Mouse (Mus musculus) heart, adult 2 months (tissue): ENCODE data around the gene Dpm3. TPM values are rescaled to one million over a fixed set of nuclear protein-coding genes. Genes with fewer than 3 reads are reported as not detected.

Experiments used
- DNase-seq, 2 experiments: peaks; one replicate each; pipeline ENCODE4 v3.0.0; 2021
- H3K27ac ChIP-seq: fragments of 200-600 bp; 2 replicates; pipeline ENCODE4 v1.8.1; 2022
- H3K27me3 ChIP-seq: fragments of 200-500 bp; 2 replicates; pipeline ENCODE4 v1.6.1; 2012; ENCODE audit warnings: mild to moderate bottlenecking, low read length, inconsistent platforms, mixed read lengths; ENCODE audit not compliant: control insufficient read depth, insufficient read depth
- H3K36me3 ChIP-seq: fragments of 200-500 bp; 2 replicates; pipeline ENCODE4 v1.6.1; 2012; ENCODE audit warnings: low read length, inconsistent platforms; ENCODE audit not compliant: control insufficient read depth, insufficient read depth
- H3K4me1 ChIP-seq: fragments of 200-500 bp; 2 replicates; pipeline ENCODE4 v1.6.1; 2011; ENCODE audit warnings: low read length; ENCODE audit not compliant: control insufficient read depth, insufficient read depth
- H3K4me3 ChIP-seq: fragments of 200-600 bp; 2 replicates; pipeline ENCODE4 v1.8.1; 2022
- H3K79me2 ChIP-seq: fragments of 200-500 bp; replicated peaks from 2 replicates; pipeline ENCODE4 v1.6.1; 2012; ENCODE audit warnings: mild to moderate bottlenecking, inconsistent platforms, low read length, moderate library complexity, mixed read lengths; ENCODE audit not compliant: control insufficient read depth, insufficient read depth
- H3K9ac ChIP-seq: fragments of 200-500 bp; 2 replicates; pipeline ENCODE4 v1.6.1; 2012; ENCODE audit warnings: low read depth, mild to moderate bottlenecking, control low read depth, inconsistent platforms, low read length, mixed read lengths
- CTCF ChIP-seq: fragments of 200-600 bp; IDR thresholded peaks from 2 replicates; pipeline ENCODE4 v1.8.1; 2022; ENCODE audit warnings: antibody characterized with exemption, mild to moderate bottlenecking, moderate library complexity
- EP300 ChIP-seq: fragments of 200-500 bp; IDR thresholded peaks from 2 replicates; pipeline ENCODE4 v1.6.1; 2011; ENCODE audit warnings: low read depth, low read length, control low read depth; ENCODE audit not compliant: insufficient read depth
- POLR2A ChIP-seq: fragments of 200-500 bp; IDR thresholded peaks from 2 replicates; pipeline ENCODE4 v1.6.1; 2011; ENCODE audit warnings: mild to moderate bottlenecking, low read depth, low read length, control low read depth; ENCODE audit not compliant: insufficient read depth
- WGBS: fragments of 180-500 bp; shearing (Covaris S2); methylation state at CpG from one replicate; pipeline ENCODE4 v1.1.7; 2018; 5-methylcytosine and 5-hydroxymethylcytosine counted together
- intact Hi-C: fragments of 180-260 bp; cut with DNase I; formaldehyde crosslinking; loops from one replicate; pipeline ENCODE4 v1.15.1; 2025
- polyA plus RNA-seq: library from polyadenylated mRNA; depleted of rRNA; stranded (reverse); fragments of >200 nt; gene quantifications from 2 replicates; pipeline ENCODE4 v1.2.3, GENCODE M21; 2012
- total RNA-seq, 2 experiments: library from RNA; stranded (reverse); gene quantifications; 2 replicates each; pipeline ENCODE4 v1.2.3; 2021

The Dpm3 gene
- total and polyA plus RNA-seq, 3 experiments: 54.3 to 160 (median 58.2) TPM

DNA sequence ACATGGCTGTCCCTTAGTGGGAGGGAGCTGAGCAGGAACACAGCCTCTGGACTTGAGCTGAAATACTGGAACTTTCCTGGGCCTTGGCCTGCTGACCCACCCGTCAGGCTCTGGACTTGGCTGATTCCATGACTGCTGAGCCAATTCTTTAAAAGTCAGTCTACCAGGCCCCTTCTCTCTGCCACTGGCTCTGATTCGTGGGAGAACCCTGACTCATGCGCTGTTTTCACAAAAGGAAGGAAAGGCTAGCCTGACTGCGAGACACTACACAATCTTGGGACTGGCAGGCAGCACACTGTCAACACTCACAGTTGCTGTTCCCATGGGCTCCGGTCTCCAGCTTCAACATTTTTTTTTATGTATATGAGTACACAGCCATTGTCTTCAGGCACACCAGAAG lies 3.0 kb upstream of the Dpm3 start:
- Histone ChIP-seq H3K27me3 (no peaks in the 10 kb centered on the region), H3K27ac (peak overlapping the region; percentile 23), H3K4me3 (no peak overlapping the region), H3K4me1 (peaks cover 9% of the 10 kb centered on the region), H3K9ac (no peak overlapping the region), H3K79me2 (no peaks in the 10 kb centered on the region), H3K36me3 (no peaks in the 10 kb centered on the region; the same call in 1 of the 2 replicates)
- TF ChIP-seq EP300 (no peak), POLR2A (peak; percentile 43; the same call in 1 of the 2 replicates)
- WGBS: 23% methylated on average over 5 of the region's 5 CpGs
- intact Hi-C loops: no loop called here
- DNase-seq: peak in 1 of 2 experiments; percentile 47

DNA sequence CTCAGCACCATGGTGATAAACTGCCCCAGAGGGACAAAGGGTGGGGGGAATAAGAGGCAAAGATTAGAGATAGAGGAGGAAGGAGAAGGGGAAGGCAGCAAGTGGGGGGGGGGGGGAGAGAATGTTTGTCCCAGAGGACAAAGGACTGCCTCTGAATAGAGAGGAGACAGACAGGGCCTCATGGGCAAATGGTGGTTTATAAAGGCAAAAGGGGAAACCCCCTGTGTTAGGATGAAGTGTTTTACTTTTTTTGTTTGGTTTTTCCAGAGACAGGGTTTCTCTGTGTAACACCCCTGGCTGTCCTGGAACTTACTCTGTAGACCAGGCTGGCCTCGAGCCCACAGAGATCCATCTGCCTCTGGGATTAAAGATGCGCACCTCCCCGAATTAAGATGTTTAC lies 1.1 kb downstream of the Dpm3 start:
- 88% methylated on average over 3 of the region's 3 CpGs for WGBS

DNA sequence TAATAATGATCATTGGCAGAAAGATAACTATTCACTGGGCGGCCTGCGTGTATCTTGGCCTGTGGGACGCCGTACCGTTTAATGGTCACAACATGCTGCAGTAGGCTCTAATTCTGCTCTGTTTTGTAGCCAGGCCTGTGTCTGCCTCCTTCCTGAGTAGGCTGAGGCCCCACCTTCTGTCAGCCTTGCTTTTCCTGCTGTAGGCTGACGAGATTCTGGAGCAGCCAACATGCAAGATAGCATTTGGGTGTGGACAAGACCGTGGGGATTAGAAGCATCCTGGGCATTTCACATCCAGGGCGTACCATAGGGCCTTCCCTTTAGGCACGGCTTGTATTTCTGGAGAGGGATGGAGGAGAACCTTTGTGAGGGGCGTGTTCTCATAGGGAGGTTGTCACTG lies 3.3 kb downstream of the Dpm3 start:
- no peak overlapping the region for H3K9ac ChIP-seq
- DNase-seq: peak; percentile 47 to 61
- no peaks in the 10 kb centered on the region for H3K27me3 ChIP-seq
- no peaks in the 10 kb centered on the region for H3K36me3 ChIP-seq
- peak overlapping the region; percentile 89 for H3K27ac ChIP-seq
- H3K79me2 ChIP-seq: peaks cover 2% of the 10 kb centered on the region
- 29% methylated on average over 10 of the region's 10 CpGs for WGBS
- no peak overlapping the region for H3K4me3 ChIP-seq
- H3K4me1 ChIP-seq: peaks cover 9% of the 10 kb centered on the region
- TF ChIP-seq EP300: peak; percentile 87
- peak; percentile 74 for TF ChIP-seq POLR2A
- TF ChIP-seq CTCF: no peak
- intact Hi-C loops: loop anchor here (2.0 kb wide), 1 partner anchor 14 kb away; no protein-coding TSS in a partner anchor

More for the DNA sequence above, 1.1 kb downstream of the Dpm3 start:
- DNase-seq: no peak
- Histone ChIP-seq H3K79me2 (no peaks in the 10 kb centered on the region), H3K4me3 (no peak overlapping the region), H3K9ac (no peak overlapping the region), H3K27ac (no peak overlapping the region), H3K27me3 (no peaks in the 10 kb centered on the region), H3K4me1 (peaks cover 8% of the 10 kb centered on the region), H3K36me3 (no peaks in the 10 kb centered on the region)
- TF ChIP-seq POLR2A (no peak), EP300 (no peak), CTCF (no peak)
- intact Hi-C loops: no loop called here

DNA sequence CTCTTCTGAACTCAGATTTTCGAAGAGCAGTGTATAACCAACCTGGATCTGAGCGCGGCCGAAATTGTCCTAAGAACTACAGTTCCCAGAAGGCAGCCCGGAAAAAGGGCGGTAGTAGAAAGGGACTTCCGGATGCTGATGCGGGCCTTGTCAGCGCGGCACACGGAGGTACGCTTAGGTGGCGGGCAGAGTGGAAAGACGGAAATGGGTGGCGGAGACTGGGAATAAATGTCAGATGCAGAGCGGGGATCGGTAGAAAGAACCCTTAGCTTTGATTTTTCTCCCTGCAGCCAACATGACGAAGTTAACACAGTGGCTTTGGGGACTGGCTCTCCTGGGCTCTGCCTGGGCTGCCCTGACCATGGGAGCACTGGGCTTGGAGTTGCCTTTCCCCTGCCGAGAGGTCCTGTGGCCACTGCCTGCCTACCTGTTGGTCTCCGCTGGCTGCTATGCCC lies 7.3 kb downstream of the Dpm3 start:
- Histone ChIP-seq H3K27me3 (no peaks in the 10 kb centered on the region), H3K27ac (peak overlapping the region; percentile 89), H3K9ac (peak overlapping the region; percentile 96), H3K36me3 (peaks cover 6% of the 10 kb centered on the region; the same call in 1 of the 2 replicates), H3K4me1 (peaks cover 22% of the 10 kb centered on the region), H3K4me3 (peak overlapping the region; percentile 63), H3K79me2 (peaks cover 2% of the 10 kb centered on the region)
- intact Hi-C loops: loop anchor here (2.0 kb wide), 1 partner anchor 16 kb away; no protein-coding TSS in a partner anchor
- 0% methylated on average over 20 of the region's 20 CpGs for WGBS
- DNase-seq: peak; percentile 79 to 85
- TF ChIP-seq POLR2A (peak; percentile 95), EP300 (peak; percentile 66; the same call in 1 of the 2 replicates), CTCF (no peak)

DNA sequence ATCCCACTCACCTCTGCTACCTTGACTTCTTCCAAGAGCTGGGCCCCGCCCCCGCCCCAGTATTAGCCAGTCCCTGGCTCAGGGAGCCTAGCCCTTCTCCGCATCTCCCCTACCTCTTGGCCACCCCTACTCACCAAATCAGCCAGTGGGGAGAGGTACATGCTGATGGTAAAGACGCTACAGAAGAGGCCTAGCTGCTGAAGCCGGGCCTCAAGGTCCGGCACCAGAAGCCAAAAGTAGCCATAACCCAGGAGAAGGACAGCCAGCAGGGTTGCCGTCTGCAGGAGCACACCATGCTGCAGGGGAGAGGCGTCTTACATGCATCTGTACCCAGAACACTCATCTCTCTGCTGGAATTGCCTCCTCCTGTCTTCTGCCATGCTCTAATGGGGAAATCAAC lies 9.8 kb downstream of the Dpm3 start:
- 80% methylated on average over 8 of the region's 8 CpGs for WGBS
- Histone ChIP-seq H3K79me2 (peaks cover 2% of the 10 kb centered on the region), H3K27me3 (no peaks in the 10 kb centered on the region), H3K4me3 (peak overlapping the region; percentile 71), H3K4me1 (peaks cover 16% of the 10 kb centered on the region), H3K27ac (peak overlapping the region; percentile 86), H3K36me3 (peaks cover 17% of the 10 kb centered on the region), H3K9ac (no peak overlapping the region)
- DNase-seq: no peak
- no peak for TF ChIP-seq CTCF
- intact Hi-C loops: no loop called here

DNA sequence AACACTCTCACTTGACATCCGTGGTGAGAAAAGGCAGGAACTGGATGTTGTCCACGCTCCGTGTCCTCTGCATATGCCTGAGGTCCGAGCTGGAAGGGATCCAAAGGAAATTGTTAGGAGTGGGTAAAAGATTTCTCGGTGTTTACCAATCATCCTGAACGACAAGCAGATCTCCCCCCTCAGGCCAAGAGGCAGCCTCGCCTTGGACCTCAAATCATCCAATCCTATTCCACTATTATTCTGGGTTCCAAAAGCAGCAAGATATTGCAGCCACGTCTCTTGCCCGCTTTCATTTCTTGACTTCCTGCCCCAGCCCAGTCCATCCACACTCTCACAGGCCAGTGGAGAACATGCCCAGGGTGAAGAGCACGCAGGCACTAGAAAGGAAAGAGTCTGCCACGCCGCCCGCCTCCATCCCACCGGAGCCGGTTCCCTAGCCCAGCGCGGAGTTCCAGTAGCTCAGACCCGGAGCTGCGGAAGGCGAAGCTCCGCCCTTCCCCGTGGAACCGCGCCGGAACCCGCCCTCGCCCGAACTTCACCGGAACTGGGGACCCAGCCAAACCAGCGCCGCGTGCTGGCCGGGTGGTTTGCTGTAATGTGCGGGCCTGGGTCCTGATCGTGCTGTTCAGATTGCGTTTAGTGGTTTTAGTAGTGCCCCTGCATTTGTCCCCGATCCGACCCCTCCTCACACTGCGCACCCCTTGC lies 11.0 kb downstream of the Dpm3 start, which contains the start of gene Slc50a1:
Gene Slc50a1 (minus strand): TSS at position 520 of the 705 bp plus-strand sequence.
- TF ChIP-seq EP300 (peak; percentile 52), POLR2A (peak; percentile 89), CTCF (peak; percentile 73)
- Histone ChIP-seq H3K4me1 (peaks cover 19% of the 10 kb centered on the region), H3K79me2 (peaks cover 2% of the 10 kb centered on the region), H3K9ac (peak within 1 kb of the TSS; percentile 87), H3K4me3 (peak within 1 kb of the TSS; percentile 71), H3K27me3 (no peaks in the 10 kb centered on the region), H3K27ac (peak within 1 kb of the TSS; percentile 86), H3K36me3 (peaks cover 22% of the 10 kb centered on the region)
- intact Hi-C loops: loop anchor here (1.0 kb wide), 1 partner anchor 9 kb away; no protein-coding TSS in a partner anchor
- 1% methylated on average over 39 of the region's 39 CpGs for WGBS
- peak; percentile 93 to 94 for DNase-seq
